Mouse (Mus musculus) heart, embryonic 12.5 days (tissue): ENCODE measurements around the gene Rasip1. TPM values are rescaled to one million over a fixed set of nuclear protein-coding genes. Genes with fewer than 3 reads are reported as not detected.

Experiments
- ATAC-seq: fragments of 200-750 bp; cut with Nextera tagmentation; 2 replicates; pipeline ENCODE4 v1.8.0; 2017; ENCODE audit warnings: moderate TSS enrichment, moderate library complexity; ENCODE audit not compliant: insufficient number of reproducible peaks, low FRiP score
- H3K27ac ChIP-seq: fragments of 300-500 bp; sonication (generic); 2 replicates; pipeline ENCODE4 v1.5.1; 2016; ENCODE audit warnings: mild to moderate bottlenecking, moderate library complexity; ENCODE audit not compliant: poor library complexity, severe bottlenecking
- H3K27me3 ChIP-seq: fragments of 300-500 bp; sonication (generic); replicated peaks from 2 replicates; pipeline ENCODE4 v1.6.1; 2016; ENCODE audit warnings: mild to moderate bottlenecking, moderate library complexity
- H3K36me3 ChIP-seq: fragments of 300-500 bp; sonication (generic); 2 replicates; pipeline ENCODE4 v1.6.1; 2016; ENCODE audit warnings: mild to moderate bottlenecking, moderate library complexity
- H3K4me1 ChIP-seq: fragments of 300-500 bp; sonication (generic); replicated peaks from 2 replicates; pipeline ENCODE4 v1.6.1; 2016; ENCODE audit warnings: mild to moderate bottlenecking
- H3K4me2 ChIP-seq: fragments of 300-500 bp; sonication (generic); 2 replicates; pipeline ENCODE4 v1.6.1; 2016; ENCODE audit warnings: mild to moderate bottlenecking, moderate library complexity
- H3K4me3 ChIP-seq: fragments of 300-500 bp; sonication (generic); 2 replicates; pipeline ENCODE4 v1.5.1; 2016; ENCODE audit warnings: mild to moderate bottlenecking
- H3K9ac ChIP-seq: fragments of 300-500 bp; sonication (generic); 2 replicates; pipeline ENCODE4 v1.6.1; 2016; ENCODE audit warnings: mild to moderate bottlenecking, moderate library complexity
- H3K9me3 ChIP-seq: fragments of 300-500 bp; sonication (generic); replicated peaks from 2 replicates; pipeline ENCODE4 v1.6.1; 2016; ENCODE audit warnings: mild to moderate bottlenecking, moderate library complexity
- WGBS: fragments of 180-500 bp; shearing (Covaris S2); methylation state at CpG from one replicate; pipeline ENCODE4 v1.1.7; 2016; 5-methylcytosine and 5-hydroxymethylcytosine counted together
- polyA plus RNA-seq: library from polyadenylated mRNA; unstranded; fragments of >200 nt; fragmentation: Nextera tagmentation; extraction: Ambion mirVana; gene quantifications from 2 replicates; pipeline ENCODE4 v1.2.1, GENCODE M21; 2016

The Rasip1 gene
- polyA plus RNA-seq, 1 experiment from 2014 or later: 36.1 TPM

GRCm38 (mm10) chr7:45639561-45640027 lies 12.3 kb downstream of the Rasip1 start, which contains the start of gene Mamstr:
Gene Mamstr, plus strand, starts transcription at chr7:45639977.
- no peak for ATAC-seq
- Histone ChIP-seq H3K4me2 (no peak within 1 kb of the TSS), H3K27me3 (no peaks in the 10 kb centered on the region; the same call in 1 of the 2 replicates), H3K36me3 (peaks cover 19% of the 10 kb centered on the region), H3K9me3 (no peaks in the 10 kb centered on the region), H3K27ac (no peak within 1 kb of the TSS), H3K4me3 (no peak within 1 kb of the TSS), H3K9ac (no peak within 1 kb of the TSS; the same call in 1 of the 2 replicates), H3K4me1 (peaks cover 72% of the 10 kb centered on the region)
- 28% methylated on average over 19 of the region's 19 CpGs for WGBS

DNA sequence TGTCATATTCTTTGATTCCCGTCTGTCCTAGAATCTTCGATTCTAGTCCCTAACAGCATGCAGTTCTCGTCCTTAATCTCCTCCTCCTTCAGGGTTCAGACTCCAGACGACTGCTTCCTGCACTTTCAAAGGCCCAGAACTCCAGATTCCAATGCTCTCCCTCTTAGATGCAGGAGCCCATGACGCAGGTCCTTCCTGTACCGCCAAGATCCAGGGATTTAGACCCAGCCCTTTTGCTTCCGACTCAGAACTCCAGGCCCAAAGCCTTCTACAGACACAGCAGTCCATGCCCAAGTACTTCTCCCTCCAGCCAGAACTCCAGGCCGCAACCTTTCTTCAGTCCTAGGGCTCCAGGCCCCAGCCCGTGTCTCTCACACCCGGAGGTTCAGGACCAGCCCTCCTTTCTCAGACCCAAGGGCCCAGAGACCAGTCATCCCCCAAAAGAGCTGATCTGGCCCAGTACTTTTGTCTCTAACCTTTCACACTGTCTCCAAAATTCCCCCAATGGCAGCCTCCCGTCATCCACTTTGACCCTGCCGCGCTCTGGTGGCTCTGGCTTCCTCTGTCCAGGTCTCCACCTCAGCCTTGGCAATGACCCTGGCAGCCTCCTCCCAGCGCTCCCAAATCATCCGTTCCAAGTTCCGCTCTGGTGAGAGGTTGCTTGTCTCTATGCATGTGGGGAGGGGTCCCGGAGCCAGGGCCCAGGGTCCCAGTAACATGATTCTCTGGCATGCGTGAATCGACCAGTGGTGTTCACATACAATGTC lies 13.1 kb downstream of the Rasip1 start:
- Histone ChIP-seq H3K4me1 (peaks cover 71% of the 10 kb centered on the region), H3K27me3 (no peaks in the 10 kb centered on the region; the same call in 1 of the 2 replicates), H3K4me3 (no peak overlapping the region), H3K4me2 (no peak overlapping the region), H3K27ac (no peak overlapping the region), H3K36me3 (peaks cover 20% of the 10 kb centered on the region), H3K9ac (no peak overlapping the region; the same call in 1 of the 2 replicates), H3K9me3 (no peaks in the 10 kb centered on the region)
- 73% methylated on average over 19 of the region's 19 CpGs for WGBS
- ATAC-seq: no peak

- Histone ChIP-seq H3K4me2 (peak overlapping the region; percentile 80), H3K27me3 (no peaks in the 10 kb centered on the region; the same call in 1 of the 2 replicates), H3K9me3 (no peaks in the 10 kb centered on the region), H3K9ac (peak overlapping the region; percentile 60), H3K36me3 (peaks cover 16% of the 10 kb centered on the region), H3K4me3 (no peak overlapping the region), H3K27ac (peak overlapping the region; percentile 24; the same call in 1 of the 2 replicates), H3K4me1 (peaks cover 65% of the 10 kb centered on the region)
- no peak; the same call in 1 of the 2 replicates for ATAC-seq
- 54% methylated on average over 17 of the region's 17 CpGs for WGBS
Observed at GRCm38 (mm10) chr7:45641391-45642040, 14.2 kb downstream of the Rasip1 start.

DNA sequence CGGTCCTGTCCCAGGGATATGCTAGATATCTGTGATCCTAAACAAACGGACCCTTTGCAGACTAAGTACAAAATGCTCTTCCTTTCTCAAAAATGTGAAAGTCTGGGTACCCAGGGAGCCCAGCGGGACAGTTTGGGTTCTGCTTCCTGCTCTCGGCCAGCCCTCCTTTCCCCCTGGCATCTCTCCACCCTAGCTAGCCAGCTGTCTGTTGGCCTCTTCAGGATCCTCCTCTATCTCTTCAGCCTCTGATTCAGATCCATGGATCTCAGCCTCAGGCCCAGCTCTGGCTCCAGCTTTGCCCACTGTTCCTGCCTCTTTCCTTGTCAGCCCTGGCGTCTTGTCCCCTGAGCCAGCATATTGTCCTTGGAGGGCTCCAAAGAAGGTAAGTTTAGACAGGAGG lies 14.8 kb downstream of the Rasip1 start:
- no peak for ATAC-seq
- H3K4me2 ChIP-seq: peak overlapping the region; percentile 80
- H3K27ac ChIP-seq: no peak overlapping the region
- H3K4me3 ChIP-seq: no peak overlapping the region
- peaks cover 10% of the 10 kb centered on the region for H3K36me3 ChIP-seq
- H3K9me3 ChIP-seq: no peaks in the 10 kb centered on the region
- 64% methylated on average over 5 of the region's 5 CpGs for WGBS
- peaks cover 64% of the 10 kb centered on the region for H3K4me1 ChIP-seq
- peak overlapping the region; percentile 74; the same call in 1 of the 2 replicates for H3K9ac ChIP-seq
- H3K27me3 ChIP-seq: no peaks in the 10 kb centered on the region; the same call in 1 of the 2 replicates

DNA sequence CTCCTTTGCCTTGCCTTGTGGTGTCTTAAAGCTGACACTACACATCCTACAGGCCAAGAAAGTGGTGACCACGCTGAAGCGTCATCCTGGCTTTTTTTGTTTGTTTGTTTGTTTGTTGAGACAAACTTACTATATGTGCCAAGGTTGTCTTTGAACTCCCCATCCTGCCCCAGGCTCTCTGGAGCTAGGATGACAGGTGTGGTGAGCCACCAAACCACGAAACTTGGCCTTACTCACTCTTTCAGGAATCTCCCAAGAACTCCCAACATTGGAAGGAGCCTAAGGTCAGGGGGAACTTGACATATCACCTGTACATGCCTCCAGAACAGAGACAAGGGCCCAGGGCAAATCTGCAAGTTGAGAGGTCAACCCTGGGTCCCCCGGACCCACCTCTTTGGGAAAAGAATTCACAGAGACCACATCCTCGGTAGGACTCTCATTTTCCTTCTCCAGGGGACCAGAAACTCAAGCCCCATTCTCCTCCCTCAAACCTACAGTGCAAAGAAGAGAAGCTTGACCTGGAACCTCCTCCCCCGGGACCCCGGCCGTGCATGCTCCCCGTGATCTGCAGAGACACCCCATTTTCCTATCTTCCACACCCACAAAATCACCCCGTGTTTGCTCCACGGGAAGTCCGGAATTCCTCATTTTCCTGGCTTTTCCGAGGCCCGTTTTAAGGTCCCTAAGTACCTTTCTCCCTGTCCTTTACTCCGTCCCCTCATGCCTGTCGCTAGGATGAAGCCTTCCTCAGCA lies 15.4 kb downstream of the Rasip1 start:
- Histone ChIP-seq H3K36me3 (peaks cover 5% of the 10 kb centered on the region), H3K27ac (peak overlapping the region; percentile 45; the same call in 1 of the 2 replicates), H3K27me3 (no peaks in the 10 kb centered on the region; the same call in 1 of the 2 replicates), H3K4me1 (peaks cover 63% of the 10 kb centered on the region), H3K9ac (peak overlapping the region; percentile 74), H3K4me3 (peak overlapping the region; percentile 49), H3K4me2 (peak overlapping the region; percentile 80), H3K9me3 (no peaks in the 10 kb centered on the region)
- ATAC-seq: no peak
- 47% methylated on average over 16 of the region's 16 CpGs for whole genome bisulfite sequencing

GRCm38 (mm10) chr7:45643441-45644178 lies 16.3 kb downstream of the Rasip1 start:
- H3K4me1 ChIP-seq: peaks cover 53% of the 10 kb centered on the region
- H3K4me3 ChIP-seq: peak overlapping the region; percentile 49
- peaks cover 3% of the 10 kb centered on the region; the same call in 1 of the 2 replicates for H3K36me3 ChIP-seq
- no peaks in the 10 kb centered on the region for H3K9me3 ChIP-seq
- ATAC-seq: peak; percentile 90
- 9% methylated on average over 28 of the region's 28 CpGs for WGBS
- peak overlapping the region; percentile 74 for H3K9ac ChIP-seq
- peak overlapping the region; percentile 57; the same call in 1 of the 2 replicates for H3K27ac ChIP-seq
- no peaks in the 10 kb centered on the region; the same call in 1 of the 2 replicates for H3K27me3 ChIP-seq
- H3K4me2 ChIP-seq: peak overlapping the region; percentile 80

- 14% methylated on average over 18 of the region's 18 CpGs for WGBS
- H3K27ac ChIP-seq: peak overlapping the region; percentile 57; the same call in 1 of the 2 replicates
Observed at GRCm38 (mm10) chr7:45644183-45644582, 16.9 kb downstream of the Rasip1 start.

GRCm38 (mm10) chr7:45644872-45645590 lies 17.7 kb downstream of the Rasip1 start:
- WGBS: 73% methylated on average over 6 of the region's 6 CpGs
- peak overlapping the region; percentile 33; the same call in 1 of the 2 replicates for H3K9ac ChIP-seq

More at GRCm38 (mm10) chr7:45644183-45644582, 16.9 kb downstream of the Rasip1 start:
- Histone ChIP-seq H3K9me3 (no peaks in the 10 kb centered on the region), H3K4me2 (peak overlapping the region; percentile 80), H3K9ac (peak overlapping the region; percentile 28; the same call in 1 of the 2 replicates), H3K4me3 (peak overlapping the region; percentile 49), H3K4me1 (peaks cover 49% of the 10 kb centered on the region), H3K27me3 (no peaks in the 10 kb centered on the region; the same call in 1 of the 2 replicates), H3K36me3 (peaks cover 3% of the 10 kb centered on the region; the same call in 1 of the 2 replicates)
- ATAC-seq: no peak

DNA sequence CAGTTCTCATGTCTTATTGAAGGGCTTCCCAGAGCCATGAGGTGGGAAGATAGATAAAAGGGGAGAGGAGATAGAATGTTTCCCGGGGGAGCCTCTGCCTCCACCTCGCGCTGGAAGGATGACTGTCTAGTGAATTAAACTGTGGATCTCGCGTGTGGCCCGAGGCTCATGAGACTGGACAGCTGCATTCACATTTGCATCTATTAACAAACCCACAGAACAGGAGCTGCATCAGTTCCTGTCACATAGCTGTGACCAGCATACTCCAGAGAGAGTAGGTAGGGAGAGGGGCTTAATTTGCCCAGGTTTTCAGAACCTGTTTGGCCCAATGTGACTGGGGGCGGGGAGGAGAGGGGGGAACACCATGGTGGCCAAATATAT lies 18.3 kb downstream of the Rasip1 start:
- WGBS: 74% methylated on average over 7 of the region's 7 CpGs
- H3K9ac ChIP-seq: no peak overlapping the region
- H3K4me3 ChIP-seq: no peak overlapping the region
- peaks cover 48% of the 10 kb centered on the region for H3K4me1 ChIP-seq
- H3K27ac ChIP-seq: no peak overlapping the region
- no peak for ATAC-seq
- H3K36me3 ChIP-seq: peaks cover 3% of the 10 kb centered on the region; the same call in 1 of the 2 replicates
- H3K9me3 ChIP-seq: no peaks in the 10 kb centered on the region
- H3K27me3 ChIP-seq: no peaks in the 10 kb centered on the region
- H3K4me2 ChIP-seq: no peak overlapping the region

More at GRCm38 (mm10) chr7:45644872-45645590, 17.7 kb downstream of the Rasip1 start:
- peaks cover 49% of the 10 kb centered on the region for H3K4me1 ChIP-seq
- H3K36me3 ChIP-seq: peaks cover 3% of the 10 kb centered on the region; the same call in 1 of the 2 replicates
- H3K4me3 ChIP-seq: no peak overlapping the region
- H3K27ac ChIP-seq: no peak overlapping the region
- no peaks in the 10 kb centered on the region; the same call in 1 of the 2 replicates for H3K27me3 ChIP-seq
- peak overlapping the region; percentile 80 for H3K4me2 ChIP-seq
- no peak for ATAC-seq
- no peaks in the 10 kb centered on the region for H3K9me3 ChIP-seq
